Mouse (Mus musculus) midbrain, embryonic 15.5 days (tissue): ENCODE data around the gene Nat8f5. TPM values are rescaled to one million over a fixed set of nuclear protein-coding genes. Genes with fewer than 3 reads are reported as not detected.

Experiments used
- microRNA-seq: library from miRNA; unstranded; fragments of <30 nt; microRNA quantifications from one replicate; pipeline ENCODE4, GENCODE M21; 2016
- polyA plus RNA-seq: library from polyadenylated mRNA; unstranded; fragments of >200 nt; fragmentation: Nextera tagmentation; extraction: Ambion mirVana; gene quantifications from 2 replicates; pipeline ENCODE4 v1.2.1, GENCODE M21; 2015

Nat8f5 gene
- polyA plus RNA-seq, 1 experiment from 2014 or later: 0.35 TPM

Small RNA genes lying within 50 kb of the gene (microRNA-seq; reads per million reads assigned to microRNA genes)
- gene Mir6375: not detected

Other genes starting within 250 kb of the Nat8f5 start
- 5.2 and 5.9 TPM in 2 replicates for gene Alms1, start 233.4 kb downstream of the Nat8f5 start, polyA plus RNA-seq
- not detected in 2 replicates for gene Nat8f7, start 107.8 kb downstream of the Nat8f5 start, polyA plus RNA-seq
- 0.28 and 0.36 TPM in 2 replicates for gene Nat8f3, start 55.2 kb downstream of the Nat8f5 start, polyA plus RNA-seq
- gene Nat8f6, start within 50 bp of the Nat8f5 start, polyA plus RNA-seq: not detected in 2 replicates
- gene Nat8, start 11.1 kb upstream of the Nat8f5 start, polyA plus RNA-seq: 0.26 TPM in 1 of 2 replicates, not detected in the other
- 0.05 TPM in 1 of 2 replicates, not detected in the other for gene Nat8f2, start 48.2 kb upstream of the Nat8f5 start, polyA plus RNA-seq
- gene Nat8f4, start 83.9 kb upstream of the Nat8f5 start, polyA plus RNA-seq: 6.1 and 7.1 TPM in 2 replicates
- gene Tprkb, start 90.9 kb upstream of the Nat8f5 start, polyA plus RNA-seq: 39.8 and 49.5 TPM in 2 replicates
- 19.0 and 22.5 TPM in 2 replicates for gene Nat8f1, start 94.7 kb upstream of the Nat8f5 start, polyA plus RNA-seq
- 53.9 and 60.8 TPM in 2 replicates for gene Dusp11, start 140.7 kb upstream of the Nat8f5 start, polyA plus RNA-seq
- gene Figla, start 195.2 kb upstream of the Nat8f5 start, polyA plus RNA-seq: not detected in 2 replicates
- 206 and 209 TPM in 2 replicates for gene Add2, start 207.7 kb upstream of the Nat8f5 start, polyA plus RNA-seq